Mouse (Mus musculus): ENCODE results near the gene Wls.

DNA sequence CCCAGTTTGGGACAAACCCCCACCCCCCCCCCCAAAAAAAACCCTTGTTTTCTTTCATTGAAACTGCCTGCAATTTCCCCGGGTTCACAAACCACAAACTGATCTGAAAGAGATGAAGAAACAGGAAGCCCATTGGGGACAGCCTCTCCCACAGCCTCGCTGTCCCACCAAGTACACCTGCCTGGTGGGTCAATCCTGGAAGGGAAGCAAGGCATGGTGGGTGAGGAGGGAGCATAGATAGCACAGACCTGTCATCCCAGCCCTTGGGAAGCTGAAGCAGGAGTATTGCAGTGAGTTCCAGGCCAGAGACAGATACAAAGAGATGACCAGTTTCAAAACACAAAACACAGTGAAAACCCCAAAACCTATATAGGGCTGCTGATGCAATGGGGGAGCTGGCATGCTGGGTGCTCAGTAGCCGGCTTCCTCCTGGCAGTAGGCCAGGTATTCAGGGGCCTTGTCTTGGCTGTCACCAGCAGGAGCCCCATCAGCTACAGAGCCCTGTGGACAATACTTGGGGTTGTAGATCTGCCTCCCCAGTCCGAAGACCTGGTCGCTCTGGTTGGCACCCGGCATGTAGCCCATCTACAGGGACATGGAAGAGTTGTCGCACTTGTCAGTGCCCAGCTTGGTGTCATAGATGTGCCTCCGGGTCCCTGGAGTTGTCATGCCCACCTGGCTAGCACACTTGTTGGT is 51.7 kb downstream of the Wls start:
- TF ChIP-seq CTCF (IDR thresholded peaks at IDR 0.05; ENCODE audit: low read depth, low read length) (no peak), POLR2A (IDR thresholded peaks at IDR 0.05; ENCODE audit: extremely low read depth, insufficient read depth, low read length) (no peak)
